Mouse (Mus musculus) kidney, adult 2 months (tissue): ENCODE results near the gene Stk24. TPM values are rescaled to one million over a fixed set of nuclear protein-coding genes. Genes with fewer than 3 reads are reported as not detected.
A peak's percentile ranks its signal among the peaks of the same experiment; 100 is the strongest.

Experiments used
- DNase-seq: peaks from one replicate; pipeline ENCODE4 v3.0.0; 2021
- H3K27ac ChIP-seq: fragments of 200-500 bp; 2 replicates; pipeline ENCODE4 v1.5.1; 2012; ENCODE audit warnings: low read depth, low read length, control low read depth, inconsistent platforms; ENCODE audit not compliant: insufficient read depth
- H3K27me3 ChIP-seq: fragments of 200-500 bp; replicated peaks from 2 replicates; pipeline ENCODE4 v1.6.1; 2012; ENCODE audit warnings: mild to moderate bottlenecking, moderate library complexity, low read length, inconsistent platforms; ENCODE audit not compliant: control insufficient read depth, insufficient read depth
- H3K36me3 ChIP-seq: fragments of 200-500 bp; 2 replicates; pipeline ENCODE4 v1.6.1; 2012; ENCODE audit warnings: mild to moderate bottlenecking, moderate library complexity, low read length, inconsistent platforms; ENCODE audit not compliant: control insufficient read depth, insufficient read depth
- H3K4me1 ChIP-seq: fragments of 200-500 bp; 2 replicates; pipeline ENCODE4 v1.6.1; 2011; ENCODE audit warnings: low read length; ENCODE audit not compliant: control insufficient read depth, insufficient read depth
- H3K4me3 ChIP-seq: fragments of 200-500 bp; 2 replicates; pipeline ENCODE4 v1.5.1; 2011; ENCODE audit warnings: mild to moderate bottlenecking, low read depth, low read length, control low read depth; ENCODE audit not compliant: insufficient read depth
- CTCF ChIP-seq: fragments of 200-500 bp; conservative IDR thresholded peaks from 2 replicates; pipeline ENCODE4 v1.5.1; 2011; ENCODE audit warnings: low read depth, mild to moderate bottlenecking, control low read depth, low read length, moderate library complexity, mixed read lengths; ENCODE audit not compliant: insufficient read depth, insufficient read length
- POLR2A ChIP-seq: fragments of 200-500 bp; IDR thresholded peaks from one replicate; pipeline ENCODE4 v1.6.1; 2011; ENCODE audit warnings: low read depth, low read length, control low read depth
- WGBS: fragments of 180-500 bp; shearing (Covaris S2); methylation state at CpG from one replicate; pipeline ENCODE4 v1.1.7; 2018; 5-methylcytosine and 5-hydroxymethylcytosine counted together
- polyA plus RNA-seq: library from polyadenylated mRNA; depleted of rRNA; stranded (reverse); fragments of >200 nt; gene quantifications from 2 replicates; pipeline ENCODE4 v1.2.3, GENCODE M21; 2012

Gene Stk24
- polyA plus RNA-seq, 1 experiment = 27.1 TPM

DNA sequence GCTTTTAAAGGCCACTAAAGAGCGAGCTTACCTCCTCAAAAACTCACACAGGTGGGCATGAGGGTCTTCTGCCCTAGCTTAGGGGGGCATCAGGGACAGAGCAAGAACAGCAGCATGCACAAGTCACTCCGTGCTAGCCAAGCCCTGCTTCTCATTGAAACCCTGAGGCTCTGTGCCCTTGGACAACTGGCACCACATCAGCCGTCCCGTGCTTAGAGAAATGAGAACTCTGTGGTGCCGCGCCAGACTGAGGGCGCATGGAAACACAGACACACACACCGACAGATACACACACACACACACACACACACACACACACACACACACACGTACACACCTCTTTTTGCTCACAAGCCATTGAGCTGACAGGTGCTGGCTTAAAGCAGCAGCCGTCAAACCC, 32.7 kb downstream of the Stk24 start:
- H3K36me3 ChIP-seq = no peaks in the 10 kb centered on the region
- no peak overlapping the region for H3K4me3 ChIP-seq
- peaks cover 34% of the 10 kb centered on the region for H3K4me1 ChIP-seq
- TF ChIP-seq CTCF = no peak
- TF ChIP-seq POLR2A = no peak
- H3K27me3 ChIP-seq = no peaks in the 10 kb centered on the region
- H3K27ac ChIP-seq = peak overlapping the region; percentile 46; the same call in 1 of the 2 replicates
- DNase-seq = peak; percentile 38
- WGBS = 64% methylated on average over 10 of the region's 10 CpGs

- Histone ChIP-seq H3K4me1 (peaks cover 33% of the 10 kb centered on the region), H3K27me3 (no peaks in the 10 kb centered on the region), H3K27ac (no peak overlapping the region; the same call in 1 of the 2 replicates), H3K4me3 (no peak overlapping the region), H3K36me3 (no peaks in the 10 kb centered on the region)
- WGBS = 47% methylated on average over 4 of the region's 4 CpGs
- peak; percentile 83 for DNase-seq
- no peak for TF ChIP-seq CTCF
- no peak for TF ChIP-seq POLR2A
These were observed 33.2 kb downstream of the Stk24 start for GRCm38 (mm10) chr14:121346654-121347053.

GRCm38 (mm10) chr14:121346053-121346452, 33.8 kb downstream of the Stk24 start:
- TF ChIP-seq POLR2A (no peak), CTCF (peak; percentile 47)
- H3K4me1 ChIP-seq = peaks cover 36% of the 10 kb centered on the region
- 74% methylated on average over 4 of the region's 4 CpGs for WGBS

GRCm38 (mm10) chr14:121344928-121345327, 34.9 kb downstream of the Stk24 start:
- no peaks in the 10 kb centered on the region for H3K27me3 ChIP-seq
- no peak for DNase-seq
- no peak overlapping the region for H3K4me3 ChIP-seq
- no peak overlapping the region for H3K27ac ChIP-seq
- 49% methylated on average over 5 of the region's 5 CpGs for WGBS
- TF ChIP-seq POLR2A = no peak
- no peak for TF ChIP-seq CTCF
- peaks cover 47% of the 10 kb centered on the region for H3K4me1 ChIP-seq
- no peaks in the 10 kb centered on the region for H3K36me3 ChIP-seq

More at GRCm38 (mm10) chr14:121346053-121346452, 33.8 kb downstream of the Stk24 start:
- no peak for DNase-seq
- peak overlapping the region; percentile 4; the same call in 1 of the 2 replicates for H3K27ac ChIP-seq
- H3K27me3 ChIP-seq = no peaks in the 10 kb centered on the region
- no peak overlapping the region for H3K4me3 ChIP-seq
- no peaks in the 10 kb centered on the region for H3K36me3 ChIP-seq

DNA sequence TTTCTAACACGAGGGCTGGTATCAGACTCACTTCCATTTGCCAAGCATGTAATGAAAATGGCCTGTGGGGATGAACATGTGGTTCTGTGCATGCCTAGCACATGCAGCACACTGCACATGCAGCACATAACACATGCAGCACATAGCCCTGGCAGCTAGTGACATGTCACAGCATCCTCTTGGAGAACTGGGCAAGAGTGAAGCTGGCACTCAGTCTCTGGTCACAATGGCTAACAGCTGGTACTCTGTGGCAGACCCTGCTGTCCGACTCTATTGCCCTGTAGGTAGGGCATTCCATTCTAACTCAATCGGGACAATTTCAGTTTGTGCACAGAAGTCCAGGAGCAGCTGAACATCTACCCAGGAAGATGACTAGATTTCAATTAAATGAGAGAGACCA, 36.9 kb downstream of the Stk24 start:
- Histone ChIP-seq H3K27me3 (no peaks in the 10 kb centered on the region), H3K36me3 (no peaks in the 10 kb centered on the region), H3K4me1 (peaks cover 43% of the 10 kb centered on the region), H3K27ac (no peak overlapping the region), H3K4me3 (no peak overlapping the region)
- DNase-seq = no peak
- 82% methylated on average over 3 of the region's 3 CpGs for WGBS
- no peak for TF ChIP-seq CTCF
- TF ChIP-seq POLR2A = no peak

DNA sequence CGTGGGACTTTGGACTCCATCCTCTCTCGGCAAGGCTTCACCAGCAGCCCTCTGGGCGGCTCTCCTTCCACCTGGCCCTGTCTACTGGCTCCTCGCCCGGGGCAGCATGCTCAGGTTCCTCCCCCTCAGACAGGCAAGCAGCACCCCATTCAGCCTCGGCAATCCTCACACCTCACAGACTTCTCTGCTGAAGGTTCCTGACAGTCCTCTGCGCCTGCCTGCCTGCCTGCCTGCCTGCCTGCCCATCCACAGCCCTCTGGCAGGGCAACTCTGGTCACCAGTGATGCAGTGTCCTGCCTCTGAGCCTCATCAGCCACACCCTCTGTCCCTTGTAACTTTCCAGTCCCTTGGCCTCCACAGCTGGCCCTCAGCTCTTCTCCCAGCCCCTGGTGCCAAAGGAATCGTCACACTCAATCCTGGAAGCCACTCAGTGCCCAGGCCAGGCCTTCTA, 39.8 kb downstream of the Stk24 start:
- Histone ChIP-seq H3K27ac (no peak overlapping the region), H3K4me1 (peaks cover 35% of the 10 kb centered on the region), H3K4me3 (no peak overlapping the region), H3K27me3 (no peaks in the 10 kb centered on the region), H3K36me3 (no peaks in the 10 kb centered on the region)
- TF ChIP-seq CTCF (no peak), POLR2A (no peak)
- WGBS = 25% methylated on average over 8 of the region's 8 CpGs
- peak; percentile 91 for DNase-seq

- H3K4me1 ChIP-seq = peaks cover 34% of the 10 kb centered on the region
- no peak overlapping the region for H3K27ac ChIP-seq
- WGBS = 48% methylated on average over 18 of the region's 18 CpGs
- TF ChIP-seq CTCF (no peak), POLR2A (no peak)
- peak; percentile 55 for DNase-seq
- no peak overlapping the region for H3K4me3 ChIP-seq
- H3K27me3 ChIP-seq = no peaks in the 10 kb centered on the region
- H3K36me3 ChIP-seq = no peaks in the 10 kb centered on the region
These were observed 40.8 kb downstream of the Stk24 start for GRCm38 (mm10) chr14:121338819-121339573.
